Mouse (Mus musculus) midbrain, embryonic 10.5 days (tissue): Measurements from ENCODE around the gene Tbx6. TPM values are rescaled to one million over a fixed set of nuclear protein-coding genes. Genes with fewer than 3 reads are reported as not detected.
"Not testable (repeated sequence)": the region's sequence is repeated elsewhere in the genome, so short reads cannot be mapped to it uniquely, and the experiment has no call there.

Experiments used
- DNase-seq: peaks from one replicate; pipeline ENCODE4 v3.0.0-alpha.2; 2017; ENCODE audit warnings: low spot score
- H3K27ac ChIP-seq: fragments of 300-500 bp; sonication (generic); replicated peaks from 2 replicates; pipeline ENCODE4 v1.5.1; 2016; ENCODE audit warnings: mild to moderate bottlenecking
- H3K27me3 ChIP-seq: fragments of 300-500 bp; sonication (generic); 2 replicates; pipeline ENCODE4 v1.6.1; 2016; ENCODE audit warnings: low read depth, mild to moderate bottlenecking; ENCODE audit not compliant: poor library complexity, severe bottlenecking
- H3K36me3 ChIP-seq: fragments of 300-500 bp; sonication (generic); 2 replicates; pipeline ENCODE4 v1.6.1; 2016; ENCODE audit warnings: mild to moderate bottlenecking, moderate library complexity
- H3K4me1 ChIP-seq: fragments of 300-500 bp; sonication (generic); 2 replicates; pipeline ENCODE4 v1.6.1; 2016
- H3K4me3 ChIP-seq: fragments of 300-500 bp; sonication (generic); 2 replicates; pipeline ENCODE4 v1.5.1; 2016; ENCODE audit warnings: mild to moderate bottlenecking, moderate library complexity
- H3K9me3 ChIP-seq: fragments of 300-500 bp; sonication (generic); replicated peaks from 2 replicates; pipeline ENCODE4 v1.6.1; 2016; ENCODE audit warnings: mild to moderate bottlenecking
- WGBS: fragments of 180-500 bp; shearing (Covaris S2); methylation state at CpG from one replicate; pipeline ENCODE4 v1.1.7; 2016; 5-methylcytosine and 5-hydroxymethylcytosine counted together
- polyA plus RNA-seq: library from polyadenylated mRNA; unstranded; fragments of >200 nt; fragmentation: Nextera tagmentation; extraction: Ambion mirVana; gene quantifications from 2 replicates; pipeline ENCODE4 v1.2.1, GENCODE M21; 2016

The Tbx6 gene
- polyA plus RNA-seq, 1 experiment from 2014 or later, result 0.64 TPM

DNA sequence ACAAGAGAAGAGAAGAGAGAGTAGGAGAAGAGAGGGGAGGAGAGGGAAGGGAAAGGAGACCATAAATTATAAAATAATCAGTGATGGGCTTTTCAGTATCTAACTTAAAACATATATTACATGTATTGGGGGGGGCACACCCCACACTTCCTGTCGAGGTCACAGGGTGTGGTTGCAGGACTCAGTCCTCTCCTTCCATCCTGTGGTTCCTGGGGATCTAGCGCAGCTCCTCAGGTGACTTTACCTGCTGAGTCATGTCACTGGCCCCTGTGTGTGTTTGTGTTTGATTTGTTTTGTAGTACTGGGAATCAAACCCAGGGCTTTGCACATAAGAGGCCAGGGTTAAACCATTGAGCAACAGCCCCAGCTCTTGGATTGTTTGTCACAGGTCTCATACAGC, 6.8 kb upstream of the Tbx6 start:
- Histone ChIP-seq H3K27me3 (no peaks in the 10 kb centered on the region), H3K27ac (no peak overlapping the region), H3K4me3 (no peak overlapping the region), H3K9me3 (no peaks in the 10 kb centered on the region), H3K36me3 (peaks cover 32% of the 10 kb centered on the region), H3K4me1 (peaks cover 35% of the 10 kb centered on the region)
- no peak for DNase-seq
- 83% methylated on average over 2 of the region's 2 CpGs for WGBS

- Histone ChIP-seq H3K9me3 (no peaks in the 10 kb centered on the region), H3K27me3 (no peaks in the 10 kb centered on the region), H3K4me3 (peak overlapping the region; percentile 79; the same call in 1 of the 2 replicates), H3K36me3 (peaks cover 23% of the 10 kb centered on the region), H3K4me1 (peaks cover 44% of the 10 kb centered on the region), H3K27ac (peak overlapping the region; percentile 96; the same call in 1 of the 2 replicates)
- no peak for DNase-seq
- 86% methylated on average over 10 of the region's 10 CpGs for WGBS
Observed at GRCm38 (mm10) chr7:126775185-126775977, 5.9 kb upstream of the Tbx6 start.

DNA sequence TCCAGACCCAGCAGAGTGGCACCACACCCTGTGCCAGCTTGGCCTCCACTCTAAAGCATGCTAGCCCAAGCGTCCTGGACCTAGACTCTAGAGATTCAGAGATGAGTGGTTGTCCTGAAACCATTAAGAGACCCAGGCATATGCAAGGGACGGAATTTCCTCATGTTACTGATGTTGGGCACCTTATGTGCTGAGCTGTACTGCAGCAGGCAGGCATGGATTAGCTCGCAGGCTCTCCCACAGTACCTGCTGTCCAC, 5.4 kb upstream of the Tbx6 start:
- DNase-seq, result no peak
- peaks cover 18% of the 10 kb centered on the region for H3K36me3 ChIP-seq
- peak overlapping the region; percentile 79 for H3K4me3 ChIP-seq
- H3K4me1 ChIP-seq, result peaks cover 48% of the 10 kb centered on the region
- H3K27ac ChIP-seq, result peak overlapping the region; percentile 96
- no peaks in the 10 kb centered on the region for H3K9me3 ChIP-seq
- 71% methylated on average over 3 of the region's 3 CpGs for WGBS
- H3K27me3 ChIP-seq, result no peaks in the 10 kb centered on the region

DNA sequence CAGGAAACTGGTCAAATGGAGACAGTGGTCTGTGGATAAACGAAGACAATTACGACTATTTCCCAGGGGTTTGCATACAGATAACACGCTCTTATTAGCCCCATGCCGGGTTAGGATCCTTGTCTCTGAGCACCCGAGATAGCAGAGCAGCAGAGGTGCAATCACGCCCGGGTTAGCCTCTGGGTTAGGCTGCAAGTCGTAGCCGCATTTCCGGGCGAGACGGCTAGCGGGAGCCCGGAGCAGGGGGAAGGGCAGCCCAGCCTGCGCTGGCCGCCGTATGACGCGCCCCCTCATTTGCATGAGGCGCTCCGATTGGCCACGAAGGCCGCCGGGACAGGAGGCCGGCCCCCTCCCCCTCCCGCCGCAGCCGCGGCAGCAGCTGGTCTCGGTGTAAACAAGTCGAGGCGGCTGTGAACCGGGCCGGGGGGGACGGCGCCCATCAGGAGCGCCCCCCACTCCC, 4.7 kb upstream of the Tbx6 start, which contains the start of gene Ypel3:
Ypel3 (plus strand) TSS at position 358 of the 460 bp plus-strand sequence.
- peak; percentile 92 for DNase-seq
- under 1% methylated on average over 37 of the region's 37 CpGs for WGBS
- no peaks in the 10 kb centered on the region for H3K27me3 ChIP-seq
- no peaks in the 10 kb centered on the region for H3K9me3 ChIP-seq
- H3K4me1 ChIP-seq, result peaks cover 55% of the 10 kb centered on the region
- H3K4me3 ChIP-seq, result peak within 1 kb of the TSS; percentile 79
- H3K36me3 ChIP-seq, result peaks cover 14% of the 10 kb centered on the region
- H3K27ac ChIP-seq, result peak within 1 kb of the TSS; percentile 96

DNA sequence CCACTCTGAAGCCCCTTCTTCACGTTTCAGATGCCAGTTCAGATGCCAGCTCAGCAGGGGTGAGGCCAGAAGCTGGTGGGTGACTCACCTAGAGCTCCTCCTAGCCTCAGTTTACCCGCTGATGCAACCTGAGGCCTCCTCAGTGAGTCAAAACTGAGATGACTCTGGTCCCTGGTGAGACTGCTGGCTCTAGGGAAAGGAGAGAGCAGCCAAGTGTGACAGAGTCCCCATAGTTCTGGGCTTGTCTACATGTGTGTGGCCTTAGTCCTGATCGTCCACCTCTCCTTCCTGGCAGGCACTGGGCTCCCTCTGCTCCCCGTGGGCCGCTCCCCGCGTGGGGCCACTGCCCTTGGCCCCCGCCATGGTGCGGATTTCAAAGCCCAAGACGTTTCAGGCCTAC, 3.8 kb upstream of the Tbx6 start:
- Histone ChIP-seq H3K9me3 (no peaks in the 10 kb centered on the region), H3K4me1 (peaks cover 63% of the 10 kb centered on the region), H3K27ac (peak overlapping the region; percentile 96), H3K27me3 (no peaks in the 10 kb centered on the region), H3K36me3 (peaks cover 10% of the 10 kb centered on the region), H3K4me3 (peak overlapping the region; percentile 79)
- no peak for DNase-seq
- WGBS, result 47% methylated on average over 10 of the region's 10 CpGs

DNA sequence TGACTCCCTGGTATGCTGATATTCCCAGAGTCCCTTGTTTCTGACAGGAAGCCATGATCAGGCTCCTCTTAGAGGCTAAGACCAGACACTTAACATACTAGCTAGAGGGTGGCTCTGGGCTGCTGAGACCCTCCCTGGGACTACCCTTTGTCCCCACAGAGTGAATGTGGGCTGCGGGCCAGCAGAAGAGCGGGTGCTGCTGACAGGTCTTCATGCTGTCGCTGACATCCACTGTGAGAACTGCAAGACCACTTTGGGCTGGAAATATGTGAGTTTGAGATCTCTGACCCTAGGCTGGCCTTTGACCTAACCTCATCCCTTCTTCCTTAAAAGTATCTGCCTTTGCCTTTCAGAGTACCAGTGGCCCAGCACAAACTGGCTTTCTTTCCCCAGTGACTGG, 3.1 kb upstream of the Tbx6 start:
- peaks cover 68% of the 10 kb centered on the region for H3K4me1 ChIP-seq
- 88% methylated on average over 3 of the region's 3 CpGs for WGBS
- peak overlapping the region; percentile 79; the same call in 1 of the 2 replicates for H3K4me3 ChIP-seq
- no peaks in the 10 kb centered on the region for H3K27me3 ChIP-seq
- peak overlapping the region; percentile 96; the same call in 1 of the 2 replicates for H3K27ac ChIP-seq
- no peak for DNase-seq
- H3K36me3 ChIP-seq, result peaks cover 10% of the 10 kb centered on the region
- H3K9me3 ChIP-seq, result no peaks in the 10 kb centered on the region

DNA sequence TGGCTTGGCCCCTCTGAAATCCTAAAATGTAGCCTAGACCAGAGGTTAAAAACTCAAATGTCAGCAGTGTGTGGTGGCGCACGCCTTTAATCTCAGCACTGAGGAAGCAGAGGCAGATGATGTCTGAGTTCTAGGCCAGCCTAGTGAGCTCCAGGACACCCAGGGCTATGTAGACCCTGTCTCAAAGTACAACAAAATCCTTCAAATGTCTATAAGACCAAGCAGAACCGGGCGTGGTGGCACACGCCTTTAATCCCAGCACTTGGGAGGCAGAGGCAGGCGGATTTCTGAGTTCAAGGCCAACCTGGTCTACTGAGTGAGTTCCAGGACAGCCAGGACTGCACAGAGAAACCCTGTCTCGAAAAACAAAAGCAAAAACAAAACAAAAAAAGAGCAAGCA, 2.2 kb upstream of the Tbx6 start:
- not testable (repeated sequence) for H3K27ac ChIP-seq, H3K27me3 ChIP-seq, DNase-seq, H3K9me3 ChIP-seq
- WGBS, result 90% methylated on average over 7 of the region's 7 CpGs
- H3K4me3 ChIP-seq, result peak overlapping the region; percentile 9; the same call in 1 of the 2 replicates
- peaks cover 14% of the 10 kb centered on the region for H3K36me3 ChIP-seq
- H3K4me1 ChIP-seq, result peaks cover 68% of the 10 kb centered on the region

- peaks cover 68% of the 10 kb centered on the region for H3K4me1 ChIP-seq
- DNase-seq, result peak; percentile 90
- H3K9me3 ChIP-seq, result no peaks in the 10 kb centered on the region
- 2% methylated on average over 21 of the region's 21 CpGs for WGBS
- no peaks in the 10 kb centered on the region for H3K27me3 ChIP-seq
- H3K4me3 ChIP-seq, result peak overlapping the region; percentile 58
- peak overlapping the region; percentile 82 for H3K27ac ChIP-seq
- H3K36me3 ChIP-seq, result peaks cover 26% of the 10 kb centered on the region
Observed at GRCm38 (mm10) chr7:126779983-126780970, 1.0 kb upstream of the Tbx6 start.

DNA sequence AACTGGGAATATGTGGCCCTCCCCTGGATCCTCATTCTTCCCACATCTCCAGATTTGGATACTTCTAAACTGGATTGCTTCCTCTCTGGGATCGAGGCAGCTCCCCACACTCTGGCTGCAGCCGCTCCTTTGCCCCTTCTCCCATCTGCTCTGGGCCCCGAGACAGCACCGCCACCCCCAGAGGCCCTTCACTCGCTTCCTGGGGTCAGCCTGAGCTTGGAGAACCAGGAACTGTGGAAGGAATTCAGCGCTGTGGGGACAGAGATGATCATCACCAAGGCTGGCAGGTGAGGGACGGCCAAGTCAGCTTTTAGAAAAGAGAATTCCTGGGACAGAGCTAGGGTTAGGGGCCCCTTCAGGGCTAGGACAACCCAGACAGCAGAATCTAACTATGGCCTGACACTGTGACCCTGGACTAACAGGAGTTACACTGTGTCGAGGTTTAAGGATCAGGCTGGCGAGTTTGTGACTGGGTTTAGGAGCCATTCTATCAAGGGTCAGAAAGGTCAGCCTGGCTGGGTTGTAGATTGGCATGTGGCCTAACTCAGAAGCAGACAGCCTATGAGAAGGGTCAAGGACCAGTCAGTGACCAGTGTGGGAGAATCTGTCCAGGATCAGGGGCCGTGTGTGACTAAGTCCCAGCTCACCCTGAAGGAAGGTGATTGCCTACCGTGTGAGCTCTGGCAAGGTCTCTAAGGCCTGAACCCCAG, 533 bp downstream of the Tbx6 start:
- DNase-seq, result no peak
- no peaks in the 10 kb centered on the region for H3K27me3 ChIP-seq
- no peaks in the 10 kb centered on the region for H3K9me3 ChIP-seq
- peaks cover 41% of the 10 kb centered on the region for H3K36me3 ChIP-seq
- peak overlapping the region; percentile 58 for H3K4me3 ChIP-seq
- WGBS, result 42% methylated on average over 11 of the region's 11 CpGs
- peak overlapping the region; percentile 82 for H3K27ac ChIP-seq
- H3K4me1 ChIP-seq, result peaks cover 52% of the 10 kb centered on the region

DNA sequence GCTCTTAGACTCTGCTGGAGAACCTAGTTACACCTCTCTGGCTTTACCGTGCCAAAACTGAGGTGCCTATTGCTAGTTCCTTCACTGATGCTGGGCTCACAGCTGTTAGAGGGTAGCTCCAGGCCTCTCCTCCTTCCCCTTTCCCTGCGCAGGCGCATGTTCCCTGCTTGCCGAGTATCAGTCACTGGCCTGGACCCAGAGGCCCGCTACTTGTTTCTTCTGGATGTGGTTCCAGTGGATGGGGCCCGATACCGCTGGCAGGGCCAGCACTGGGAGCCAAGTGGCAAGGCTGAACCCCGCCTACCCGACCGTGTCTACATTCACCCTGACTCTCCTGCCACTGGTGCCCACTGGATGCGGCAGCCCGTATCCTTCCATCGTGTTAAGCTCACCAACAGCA, 1.4 kb downstream of the Tbx6 start:
- peaks cover 50% of the 10 kb centered on the region for H3K36me3 ChIP-seq
- no peak for DNase-seq
- no peaks in the 10 kb centered on the region for H3K9me3 ChIP-seq
- H3K27me3 ChIP-seq, result no peaks in the 10 kb centered on the region
- WGBS, result 87% methylated on average over 13 of the region's 13 CpGs
- H3K27ac ChIP-seq, result no peak overlapping the region
- no peak overlapping the region for H3K4me3 ChIP-seq
- peaks cover 44% of the 10 kb centered on the region for H3K4me1 ChIP-seq

DNA sequence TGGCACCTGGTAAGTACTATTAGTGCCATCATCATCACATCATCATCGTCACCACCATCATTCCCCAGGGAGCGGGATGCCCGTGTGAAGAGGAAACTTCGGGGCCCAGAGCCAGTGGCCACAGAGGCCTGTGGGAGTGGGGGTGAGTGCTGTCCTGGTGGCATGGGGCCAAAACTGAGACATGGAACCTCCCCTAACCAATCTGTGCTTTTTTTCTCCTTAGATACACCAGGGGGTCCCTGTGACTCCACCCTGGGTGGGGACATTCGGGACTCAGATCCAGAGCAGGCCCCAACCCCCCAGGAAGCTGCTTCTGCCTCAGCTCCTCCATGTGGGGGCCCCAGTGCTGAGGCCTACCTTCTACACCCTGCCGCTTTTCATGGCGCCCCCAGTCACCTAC, 3.2 kb downstream of the Tbx6 start:
- 90% methylated on average over 7 of the region's 7 CpGs for WGBS
- H3K27ac ChIP-seq, result no peak overlapping the region
- H3K4me3 ChIP-seq, result no peak overlapping the region
- DNase-seq, result no peak
- H3K4me1 ChIP-seq, result peaks cover 33% of the 10 kb centered on the region
- H3K27me3 ChIP-seq, result no peaks in the 10 kb centered on the region
- H3K9me3 ChIP-seq, result no peaks in the 10 kb centered on the region
- peaks cover 68% of the 10 kb centered on the region for H3K36me3 ChIP-seq

DNA sequence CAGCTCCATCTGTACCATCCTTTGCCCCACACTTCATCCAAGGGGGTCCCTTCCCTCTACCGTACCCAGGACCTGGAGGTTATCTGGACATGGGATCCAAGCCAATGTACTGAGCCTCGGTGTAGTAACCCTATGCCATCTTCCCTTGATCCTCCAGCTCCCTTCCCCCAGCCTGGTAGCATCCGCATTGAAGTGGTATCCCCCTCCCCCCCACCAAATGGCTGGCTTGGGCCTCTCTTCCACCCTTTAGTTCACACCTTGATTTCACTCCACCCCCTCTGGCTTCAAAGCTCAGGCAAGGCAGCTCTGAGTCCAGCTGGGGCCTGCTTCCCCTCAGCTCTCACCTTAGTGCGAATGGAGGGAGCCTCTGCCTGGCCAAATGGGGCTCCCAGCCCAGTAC, 3.8 kb downstream of the Tbx6 start:
- H3K27me3 ChIP-seq, result no peaks in the 10 kb centered on the region
- WGBS, result 84% methylated on average over 4 of the region's 4 CpGs
- no peaks in the 10 kb centered on the region for H3K9me3 ChIP-seq
- peaks cover 29% of the 10 kb centered on the region for H3K4me1 ChIP-seq
- H3K27ac ChIP-seq, result no peak overlapping the region
- no peak for DNase-seq
- H3K36me3 ChIP-seq, result peaks cover 74% of the 10 kb centered on the region
- no peak overlapping the region for H3K4me3 ChIP-seq
